Mouse (Mus musculus): ENCODE data around the gene Gm1604a. TPM values are rescaled to one million over a fixed set of nuclear protein-coding genes. Genes with fewer than 3 reads are reported as not detected.

The Gm1604a gene
- total and polyA plus RNA-seq, 2 experiments from 2014 or later, result 0.20 TPM; not detected in 1

Other genes with a start within 250 kb of the Gm1604a start
- gene Ezr, start 242.8 kb upstream of the Gm1604a start, total RNA-seq (2014; rRNA removed), result 44.7 and 52.6 TPM in 2 replicates
- 62.4 and 72.7 TPM in 2 replicates for gene Ezr, start 242.8 kb upstream of the Gm1604a start, polyA plus RNA-seq (2015; fragmentation: Nextera tagmentation; extraction: Ambion mirVana)
- gene Rsph3b, start 76.9 kb upstream of the Gm1604a start, total RNA-seq (2014; rRNA removed), result 27.4 and 35.5 TPM in 2 replicates
- 54.3 and 56.4 TPM in 2 replicates for gene Rsph3b, start 76.9 kb upstream of the Gm1604a start, polyA plus RNA-seq (2015; fragmentation: Nextera tagmentation; extraction: Ambion mirVana)
- gene Tagap1, start 64.4 kb upstream of the Gm1604a start, total RNA-seq (2014; rRNA removed), result 38.2 and 40.7 TPM in 2 replicates
- 49.7 and 52.7 TPM in 2 replicates for gene Tagap1, start 64.4 kb upstream of the Gm1604a start, polyA plus RNA-seq (2015; fragmentation: Nextera tagmentation; extraction: Ambion mirVana)
- gene Rnaset2b, start 54.9 kb upstream of the Gm1604a start, total RNA-seq (2014; rRNA removed), result 12.5 and 24.9 TPM in 2 replicates
- 150 and 167 TPM in 2 replicates for gene Rnaset2b, start 54.9 kb upstream of the Gm1604a start, polyA plus RNA-seq (2015; fragmentation: Nextera tagmentation; extraction: Ambion mirVana)
- 6.1 and 7.2 TPM in 2 replicates for gene Gm49721, start 46.7 kb upstream of the Gm1604a start, total RNA-seq (2014; rRNA removed)
- 0.54 TPM in 1 of 2 replicates, not detected in the other for gene Gm49721, start 46.7 kb upstream of the Gm1604a start, polyA plus RNA-seq (2015; fragmentation: Nextera tagmentation; extraction: Ambion mirVana)
- 32.7 and 38.9 TPM in 2 replicates for gene Rps6ka2, start 144.5 kb downstream of the Gm1604a start, total RNA-seq (2014; rRNA removed)
- gene Rps6ka2, start 144.5 kb downstream of the Gm1604a start, polyA plus RNA-seq (2015; fragmentation: Nextera tagmentation; extraction: Ambion mirVana), result 14.0 and 15.4 TPM in 2 replicates